Mouse (Mus musculus): ENCODE results near the gene Orai1.

Orai1 gene

DNA sequence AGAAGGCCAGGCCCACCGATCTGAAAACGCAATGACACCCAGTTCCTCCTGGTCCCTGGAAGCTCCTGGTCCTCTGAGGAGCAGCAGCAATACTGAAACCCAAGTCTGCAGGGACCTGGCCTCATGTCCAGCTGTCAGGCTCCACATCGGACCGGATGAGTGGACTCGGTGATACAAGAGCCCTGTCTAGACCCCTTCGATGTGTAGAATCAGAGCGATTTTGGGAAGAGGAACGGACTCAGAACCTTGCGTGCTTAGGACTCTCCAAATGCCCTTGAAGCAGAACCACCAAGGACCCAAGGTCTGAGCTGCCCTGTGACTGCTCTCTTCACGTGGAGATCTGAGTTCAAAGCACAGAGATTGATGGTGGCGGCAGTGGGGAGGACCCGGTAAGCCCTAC lies 53.2 kb downstream of the Orai1 start, which contains the start of gene Tmem120b:
Tmem120b (plus strand) TSS at position 301 of the 400 bp plus-strand sequence.
- no peak for DNase-seq (ENCODE audit: low spot score)

DNA sequence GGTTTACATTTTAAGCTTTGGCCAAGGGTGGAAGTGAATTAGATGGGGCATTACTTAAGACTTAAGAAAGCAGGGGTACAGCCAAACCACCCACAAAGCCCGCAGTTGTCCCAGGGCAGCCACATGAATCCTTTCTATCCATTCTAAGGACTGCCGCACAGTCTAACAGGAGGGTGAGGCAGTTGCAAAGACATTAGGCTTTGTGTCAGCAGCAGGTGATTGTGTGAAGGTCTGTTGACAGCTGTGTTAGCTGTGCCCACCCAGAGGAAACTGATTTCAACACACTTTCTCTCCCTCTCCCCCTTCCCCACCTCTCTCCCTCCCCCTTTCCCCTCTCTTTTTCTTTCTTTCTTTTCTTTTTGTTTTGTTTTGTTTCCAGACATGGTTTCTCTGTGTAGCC lies 53.8 kb downstream of the Orai1 start:
- no peak for DNase-seq (ENCODE audit: low spot score)

DNA sequence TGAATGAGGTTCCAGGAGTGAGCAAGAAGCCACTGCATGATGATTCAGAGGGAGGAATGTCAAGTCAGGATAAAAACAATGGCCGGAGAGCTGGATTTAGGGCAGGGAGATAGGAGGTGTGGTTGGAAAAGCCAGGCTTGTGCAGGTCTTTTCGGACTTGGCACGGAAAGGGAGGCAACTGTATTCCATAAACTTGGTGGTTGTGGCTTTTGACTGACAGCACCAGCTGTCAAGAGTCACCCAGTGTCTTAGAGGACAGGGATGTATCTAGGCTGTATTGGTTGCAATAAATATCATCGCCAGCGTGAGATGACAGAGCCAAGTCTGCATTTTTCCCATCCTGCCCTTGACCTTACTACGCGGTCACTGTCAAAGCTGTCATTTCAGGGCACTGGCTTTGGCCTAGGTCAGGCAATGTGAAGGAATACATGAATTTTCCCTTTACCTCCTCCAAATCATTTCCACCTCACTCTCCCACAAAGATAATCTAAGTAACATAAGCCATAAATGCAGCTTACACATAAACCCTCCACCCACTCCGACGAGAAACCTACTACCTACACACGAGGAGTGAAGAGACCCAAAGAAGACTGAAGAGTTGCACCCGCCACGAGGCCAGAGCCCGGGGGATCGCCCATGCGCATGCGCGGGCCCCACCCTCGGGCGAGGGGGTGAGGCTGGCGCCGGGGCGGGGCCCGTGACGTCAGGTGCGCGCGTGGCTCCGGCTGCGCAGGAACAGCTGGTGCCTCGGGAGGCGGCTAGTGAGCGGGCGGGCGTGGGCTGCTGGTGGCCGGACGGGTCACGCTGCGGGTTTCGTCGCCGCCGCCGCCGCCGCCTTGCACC lies 60.9 kb downstream of the Orai1 start:
- DNase-seq (ENCODE audit: low spot score), result peak; percentile 95

DNA sequence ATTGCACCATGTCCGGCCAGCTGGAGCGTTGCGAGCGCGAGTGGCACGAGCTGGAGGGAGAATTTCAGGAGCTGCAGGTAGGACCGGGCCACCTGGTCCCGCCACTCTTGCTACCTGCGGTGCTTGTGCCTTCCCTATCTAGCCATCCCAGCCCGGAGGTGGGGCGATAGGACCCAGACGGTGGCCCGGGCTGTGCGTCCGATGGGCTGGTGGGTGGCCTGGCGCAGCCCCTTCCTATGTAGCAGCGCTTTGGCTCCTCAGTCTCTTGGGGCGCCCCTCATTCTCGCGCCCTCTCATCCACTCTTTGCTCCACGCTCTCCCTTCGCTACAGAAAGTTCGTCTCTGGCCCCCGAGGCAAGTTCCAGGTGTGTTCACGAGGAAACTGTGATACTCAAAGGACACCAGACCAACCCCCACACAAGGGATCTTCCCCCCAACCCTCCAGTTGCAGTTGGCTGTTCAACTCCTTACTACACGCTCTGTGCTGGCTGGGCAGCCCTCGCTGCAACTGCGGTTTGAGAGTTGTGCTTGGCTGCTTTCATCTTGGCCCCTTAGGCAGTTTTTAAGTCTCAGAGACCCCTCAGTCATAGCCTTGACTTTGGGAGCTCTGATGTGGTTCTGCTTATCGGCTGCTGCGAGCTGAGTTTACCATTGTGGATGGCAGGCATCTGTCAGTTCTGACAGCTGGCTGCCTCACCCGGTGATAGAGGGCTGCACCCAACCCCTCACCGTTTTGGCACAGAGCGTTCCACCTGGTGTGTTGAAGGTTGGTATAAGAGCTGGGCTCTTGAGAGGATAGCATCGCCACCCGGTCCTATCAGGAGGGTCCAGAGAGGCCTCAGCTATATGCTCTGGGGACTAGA lies 61.8 kb downstream of the Orai1 start:
- peak; percentile 51 for DNase-seq (ENCODE audit: low spot score)

DNA sequence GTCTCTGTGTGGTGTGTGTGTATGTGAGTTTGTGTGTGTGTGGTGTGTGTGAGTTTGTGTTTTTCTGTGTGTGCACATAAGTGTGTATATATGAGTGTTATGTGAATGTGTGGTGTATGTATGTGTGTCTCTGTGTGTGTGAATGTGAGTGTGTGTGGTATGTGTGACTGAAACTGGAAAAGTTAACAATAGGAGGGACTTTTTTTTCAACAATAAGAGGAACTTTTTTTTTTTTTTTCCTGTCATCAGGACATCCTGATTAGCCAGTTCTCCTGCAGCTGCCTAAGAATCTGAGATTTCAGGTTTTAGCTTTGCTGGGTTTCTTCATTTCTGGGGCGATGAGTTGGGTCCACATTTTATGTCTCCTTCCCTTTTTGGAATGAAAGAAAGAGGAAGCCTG lies 64.7 kb downstream of the Orai1 start:
- DNase-seq (ENCODE audit: low spot score), result no peak

DNA sequence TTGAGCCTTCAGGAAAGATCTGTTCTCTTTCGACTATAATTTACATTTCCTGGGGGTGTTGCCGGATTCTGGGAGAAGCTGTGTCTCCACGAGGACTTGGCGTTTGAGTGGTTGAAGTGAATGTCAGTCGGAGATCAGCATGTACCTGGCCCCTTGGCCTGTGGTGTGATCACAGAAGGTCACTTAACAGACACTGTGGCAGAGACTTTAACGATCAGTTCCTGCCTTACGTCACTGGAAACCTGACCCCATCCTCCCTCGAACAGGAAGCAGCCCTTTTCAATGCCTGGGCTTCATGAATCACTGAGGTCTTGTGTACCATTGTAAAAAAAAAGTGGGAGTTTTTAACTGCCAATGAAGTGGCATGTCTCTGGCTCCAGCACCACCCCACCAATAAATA lies 65.2 kb downstream of the Orai1 start:
- no peak for DNase-seq (ENCODE audit: low spot score)
